Mouse (Mus musculus): ENCODE measurements around the gene Slfnl1. TPM values are rescaled to one million over a fixed set of nuclear protein-coding genes. Genes with fewer than 3 reads are reported as not detected.

The Slfnl1 gene
- polyA plus RNA-seq, 1 experiment from 2014 or later, result not detected

Other genes starting within 250 kb of the Slfnl1 start
- not detected in 2 replicates for gene Foxo6, start 244.9 kb upstream of the Slfnl1 start, polyA plus RNA-seq (2016; fragmentation: Nextera tagmentation; extraction: Ambion mirVana)
- 35.8 and 38.5 TPM in 2 replicates for gene Scmh1, start 127.0 kb upstream of the Slfnl1 start, polyA plus RNA-seq (2016; fragmentation: Nextera tagmentation; extraction: Ambion mirVana)
- 135 and 158 TPM in 2 replicates for gene Ctps, start 38.0 kb downstream of the Slfnl1 start, polyA plus RNA-seq (2016; fragmentation: Nextera tagmentation; extraction: Ambion mirVana)
- gene Gm8439, start 56.5 kb downstream of the Slfnl1 start, polyA plus RNA-seq (2016; fragmentation: Nextera tagmentation; extraction: Ambion mirVana), result not detected in 2 replicates
- gene Cited4, start 134.3 kb downstream of the Slfnl1 start, polyA plus RNA-seq (2016; fragmentation: Nextera tagmentation; extraction: Ambion mirVana), result 9.1 and 14.2 TPM in 2 replicates
- gene Kcnq4, start 216.4 kb downstream of the Slfnl1 start, polyA plus RNA-seq (2016; fragmentation: Nextera tagmentation; extraction: Ambion mirVana), result 3.0 and 6.9 TPM in 2 replicates